8 mouse cellular contexts compared by ENCODE assay signal in genomic region chr3:127625296-127625695, GRCm38 (mm10). TPM values are rescaled to one million over a fixed set of nuclear protein-coding genes. Genes with fewer than 3 reads are reported as not detected.
A peak's percentile ranks its signal among the peaks of the same experiment; 100 is the strongest.
DNase-seq lines count a peak whose midpoint lies in the region; ATAC-seq lines count a peak whose summit lies in the region.

No protein-coding gene starts in this region.

- H3K4me3 ChIP-seq in forebrain, embryonic 10.5 days = peak overlapping the region; percentile 44
- H3K4me3 ChIP-seq in hindbrain, embryonic 10.5 days = peak overlapping the region; percentile 45

- H3K36me3 ChIP-seq in forebrain, embryonic 10.5 days (replicated peaks) = no peaks in the 10 kb centered on the region
- H3K36me3 ChIP-seq in hindbrain, embryonic 10.5 days = no peaks in the 10 kb centered on the region

- H3K27ac ChIP-seq in forebrain, embryonic 10.5 days = peak overlapping the region; percentile 64
- peak overlapping the region; percentile 72 for H3K27ac ChIP-seq in hindbrain, embryonic 10.5 days

- WGBS in forebrain, embryonic 10.5 days = under 1% methylated on average over 36 of the region's 36 CpGs
- 1% methylated on average over 36 of the region's 36 CpGs for WGBS in hindbrain, embryonic 10.5 days

- peak; percentile 97 for ATAC-seq in megakaryocyte, adult 5-6 weeks (ENCODE audit: poor library complexity, severe bottlenecking)

- DNase-seq in MN1 (ENCODE audit: low spot score) (peak; percentile 55), adipocyte (ENCODE audit: low spot score) (no peak)
- peak; percentile 30 for DNase-seq in brain, adult 2 months (ENCODE audit: low read depth, low spot score)
- DNase-seq in forebrain, embryonic 10.5 days (ENCODE audit: extremely low spot score, low spot score) = peak; percentile 85
- peak; percentile 86 for DNase-seq in hindbrain, embryonic 10.5 days (ENCODE audit: low spot score)
- DNase-seq in layer of hippocampus, postnatal 36 days = peak; percentile 54
- peak; percentile 10 for DNase-seq in skeletal muscle tissue, adult 2 months (ENCODE audit: low read depth, low spot score)

- H3K4me1 ChIP-seq in forebrain, embryonic 10.5 days = peaks cover 54% of the 10 kb centered on the region
- H3K4me1 ChIP-seq in hindbrain, embryonic 10.5 days (replicated peaks) = peaks cover 46% of the 10 kb centered on the region

- H3K9me3 ChIP-seq in forebrain, embryonic 10.5 days = no peaks in the 10 kb centered on the region
- H3K9me3 ChIP-seq in hindbrain, embryonic 10.5 days = no peaks in the 10 kb centered on the region

- peaks cover 90% of the 10 kb centered on the region for H3K27me3 ChIP-seq in forebrain, embryonic 10.5 days (ENCODE audit: poor library complexity, severe bottlenecking)
- peaks cover 83% of the 10 kb centered on the region for H3K27me3 ChIP-seq in hindbrain, embryonic 10.5 days (ENCODE audit: insufficient read depth, poor library complexity, severe bottlenecking)

RNA-seq across cellular contexts. Expression of gene Neurog2, which starts 7.6 kb away (rescaled TPM):
- 20.2 and 28.0 TPM in 2 replicates for polyA plus RNA-seq in forebrain, embryonic 10.5 days (2016; fragmentation: Nextera tagmentation; extraction: Ambion mirVana)
- polyA plus RNA-seq in hindbrain, embryonic 10.5 days (2016; fragmentation: Nextera tagmentation; extraction: Ambion mirVana) = 19.9 and 50.0 TPM in 2 replicates
- total RNA-seq in layer of hippocampus, postnatal 36 days (2021) = 1 to 10 TPM in 1 of 2 experiments, under 1 TPM in 1; 0.71 to 1.9 TPM
- total RNA-seq in megakaryocyte, adult 5-6 weeks (2015) = not detected in 2 replicates
- not detected in 2 replicates for total RNA-seq in megakaryocyte, adult 5-6 weeks (2017)
